Mouse (Mus musculus) stomach, postnatal 0 days (tissue): ENCODE measurements around the gene Opcml.

ENCODE experiments used
- CTCF ChIP-seq: IDR thresholded peaks from 2 replicates; pipeline ENCODE4 v1.5.1; 2016; ENCODE audit warnings: antibody characterized with exemption, low read depth, mild to moderate bottlenecking, moderate library complexity
- EP300 ChIP-seq: optimal IDR thresholded peaks from 2 replicates; pipeline ENCODE3; 2016; ENCODE audit warnings: antibody characterized with exemption

GRCm38 (mm10) chr9:28621939-28622338 lies 831.4 kb downstream of the Opcml start:
- no peak for TF ChIP-seq CTCF
- TF ChIP-seq EP300, result no peak
